Mouse (Mus musculus): ENCODE measurements at regions not wholly inside any gene's neighbourhood (a gene's known extent, or its start where the extent isn't known, plus 50 kb on each side); places are given as distances from the start of the nearest gene placed in this dataset.

DNA sequence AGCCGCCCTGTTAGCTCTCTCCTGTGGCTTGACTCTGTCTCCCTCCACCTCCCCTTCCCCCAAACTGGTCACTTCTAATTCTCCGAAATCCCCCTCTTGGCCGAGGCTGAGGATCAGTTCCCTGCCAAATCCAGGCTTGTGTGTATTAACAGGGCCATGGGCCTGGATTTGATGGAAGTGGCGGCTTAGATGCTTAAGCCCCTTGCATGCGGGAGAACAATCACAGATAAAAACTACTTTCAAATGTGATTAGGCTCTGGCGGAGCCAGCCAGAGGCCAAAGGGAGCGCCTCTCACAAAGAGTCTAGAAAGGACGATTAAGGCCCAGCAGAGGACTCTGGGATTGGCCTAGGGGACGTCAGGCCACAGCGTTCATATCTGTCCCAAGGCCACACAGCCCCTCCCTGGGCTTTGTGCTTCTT is 89.9 kb downstream of the Rps15a start:
- TF ChIP-seq GATA1 (IDR thresholded peaks at IDR 0.05; ENCODE audit: low read length) (no peak), TAL1 (IDR thresholded peaks at IDR 0.05; ENCODE audit: low read length) (no peak)
